Mouse (Mus musculus) left cerebral cortex, postnatal 25 days (tissue): ENCODE results near the gene Jun. TPM values are rescaled to one million over a fixed set of nuclear protein-coding genes. Genes with fewer than 3 reads are reported as not detected.

Source experiments
- DNase-seq, 2 experiments: peaks; one replicate each; pipeline ENCODE4 v3.0.0; 2022; ENCODE audit warnings: low spot score in 2 of 2, mixed read lengths in 1 of 2
- intact Hi-C: fragments of 180-260 bp; cut with DNase I; formaldehyde crosslinking; loops from one replicate; pipeline ENCODE4 v1.15.1; 2025
- total RNA-seq, 2 experiments: library from RNA; stranded (reverse); gene quantifications; 2 replicates each; pipeline ENCODE4 v1.2.3; 2021

Jun gene
- total RNA-seq, 2 experiments from 2014 or later, result 47.0 to 61.4 TPM

DNA sequence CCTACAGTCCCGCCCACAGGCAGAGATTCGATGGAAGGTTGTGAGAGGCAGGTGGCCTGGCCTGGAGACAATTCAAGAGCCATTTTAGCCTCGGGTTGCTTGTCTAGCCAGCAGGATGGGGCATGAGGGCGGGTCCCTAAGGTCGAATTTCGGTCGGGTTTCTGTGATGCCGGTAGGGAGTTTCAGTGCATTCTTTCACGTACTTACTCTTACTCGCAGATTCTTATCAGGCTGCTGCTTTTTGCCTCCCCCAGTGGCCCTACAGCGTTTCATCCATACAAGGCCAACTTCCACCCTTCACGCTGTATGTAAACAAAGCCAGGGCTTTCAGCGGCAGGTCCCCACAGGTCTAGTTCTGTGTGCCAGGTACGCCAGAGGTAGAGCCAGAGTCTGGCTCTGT is 24.3 kb upstream of the Jun start:
- no peak for DNase-seq
- intact Hi-C loops, result no loop called here

DNA sequence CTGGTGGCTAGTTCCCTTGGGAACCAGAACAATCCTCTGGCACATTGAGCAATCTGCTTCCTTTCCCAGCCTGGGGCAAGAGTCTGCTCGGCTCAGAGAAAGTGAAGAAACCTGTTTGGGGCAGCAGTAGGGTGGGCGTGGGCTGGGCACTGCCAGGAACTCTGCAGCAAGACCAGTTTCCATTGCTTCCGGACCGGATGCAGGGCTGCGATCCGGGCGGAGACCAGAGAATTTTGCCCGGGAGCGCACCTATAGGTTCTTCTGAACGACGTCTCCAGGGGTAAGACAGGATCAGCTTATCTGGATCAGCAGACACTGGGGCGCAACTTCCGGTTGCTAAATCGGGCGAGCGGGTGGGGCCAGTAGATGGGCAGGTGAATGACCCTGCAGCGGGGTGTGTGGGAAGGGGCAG is 23.6 kb upstream of the Jun start:
- no peak for DNase-seq
- intact Hi-C loops, result no loop called here

DNA sequence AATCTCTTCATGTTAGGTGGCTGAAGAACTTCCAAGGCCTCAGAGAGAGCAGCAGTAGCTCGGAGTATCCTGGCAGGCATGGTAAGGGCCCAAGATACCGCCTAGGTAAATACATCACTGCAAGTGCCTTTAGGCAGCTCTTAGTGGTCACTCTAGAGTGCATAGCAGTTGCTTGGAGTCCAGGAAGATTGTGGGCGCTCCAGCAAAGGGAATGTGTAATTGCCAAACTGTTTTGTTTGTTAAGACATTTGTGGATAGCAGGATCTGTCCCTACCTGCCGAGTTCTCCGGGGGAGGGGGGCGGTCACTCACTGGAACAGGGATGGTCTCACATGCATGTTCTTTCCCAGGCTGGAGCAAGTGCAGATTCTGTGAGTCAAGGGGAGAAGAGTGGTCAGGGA is 22.3 kb upstream of the Jun start:
- intact Hi-C loops, result no loop called here
- no peak for DNase-seq

DNA sequence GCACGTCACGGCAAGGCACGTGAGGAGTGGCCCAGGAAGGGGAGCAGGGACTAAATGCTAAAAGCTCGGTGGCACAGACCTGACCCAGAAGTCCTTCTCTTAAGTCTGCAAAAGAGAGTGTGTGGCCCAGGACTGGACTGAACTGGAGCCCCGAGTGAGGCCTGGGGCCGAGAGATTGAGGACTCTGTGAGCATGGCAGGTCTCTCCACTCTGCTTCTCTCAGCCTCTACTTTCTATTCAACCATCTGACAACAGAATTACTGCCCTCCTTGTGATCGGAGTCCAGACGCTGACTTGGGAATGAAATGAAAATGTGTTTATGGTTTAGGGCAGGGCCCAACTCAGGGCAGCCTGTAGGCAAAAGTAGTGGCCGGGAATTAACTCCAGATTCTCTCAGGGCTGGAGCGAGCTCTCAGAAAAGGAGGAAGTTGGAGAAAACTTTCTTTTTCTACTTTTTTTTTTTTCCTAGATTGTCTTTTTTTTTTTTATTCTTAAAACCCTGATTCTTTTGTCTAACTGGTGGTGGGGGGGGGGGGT is 21.3 kb upstream of the Jun start:
- intact Hi-C loops, result no loop called here

DNA sequence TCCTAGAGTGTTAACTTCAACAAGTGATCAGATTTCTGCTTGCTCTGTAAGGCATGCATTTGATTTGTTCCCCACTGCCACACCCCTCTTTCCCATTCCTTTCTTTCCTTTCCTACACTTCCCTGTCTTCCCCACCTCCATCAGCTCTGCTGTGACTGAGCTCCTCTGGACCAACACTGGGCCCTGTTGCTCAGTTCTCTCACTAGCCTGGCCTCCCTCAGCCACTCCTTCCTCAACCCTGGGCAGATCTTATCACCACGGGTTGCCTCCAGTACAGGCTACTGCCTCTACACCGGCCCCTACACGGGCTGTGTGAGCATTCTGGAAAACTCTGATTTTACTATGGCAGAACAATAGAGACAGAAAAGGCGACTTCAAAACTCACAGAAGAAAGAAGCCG is 18.4 kb upstream of the Jun start:
- no peak for DNase-seq
- intact Hi-C loops, result no loop called here

More for the DNA sequence above, 21.3 kb upstream of the Jun start:
- no peak for DNase-seq

DNA sequence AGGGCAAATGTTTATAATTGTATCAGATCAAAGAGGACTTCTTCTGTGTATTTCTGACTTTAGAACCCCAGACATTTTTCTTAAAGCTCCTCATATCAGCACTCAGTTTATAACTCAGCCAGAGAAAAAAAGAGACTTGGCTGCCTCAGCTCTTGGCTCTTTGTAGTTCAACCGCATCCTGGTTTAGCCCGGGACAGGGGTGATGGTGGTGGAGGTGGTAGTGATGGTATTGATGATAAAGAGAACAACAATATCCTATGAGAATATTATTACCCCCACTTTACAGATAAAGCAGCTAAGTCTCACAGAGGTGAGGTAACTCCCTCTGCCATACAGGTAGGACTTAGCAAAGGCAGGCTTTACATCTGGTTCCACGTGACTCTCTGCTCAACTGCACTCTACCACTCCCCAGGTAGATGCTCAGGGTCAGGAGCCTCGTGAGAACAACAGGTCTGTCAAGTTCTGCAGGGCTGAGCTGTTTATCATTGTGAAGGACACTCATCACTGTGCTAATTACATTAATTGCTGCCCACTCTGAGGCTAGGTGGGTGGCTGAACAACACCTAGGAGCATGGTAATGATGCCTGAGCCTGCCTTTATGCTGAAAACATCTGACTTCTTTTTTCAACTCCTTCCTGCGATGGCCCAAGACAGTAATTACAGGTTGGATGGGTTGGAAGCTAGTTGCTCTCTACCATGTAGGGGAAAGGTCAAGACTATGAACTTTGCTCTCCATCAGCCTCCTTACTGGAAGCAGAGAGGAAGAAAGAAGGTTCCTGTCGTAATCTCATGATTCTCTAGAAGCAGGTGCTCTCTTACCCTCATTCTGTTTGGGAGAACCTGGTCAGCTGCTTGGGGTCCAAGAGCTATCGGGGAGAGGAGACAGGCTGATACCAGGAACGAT is 16.3 kb upstream of the Jun start:
- no peak for DNase-seq
- intact Hi-C loops, result no loop called here

DNA sequence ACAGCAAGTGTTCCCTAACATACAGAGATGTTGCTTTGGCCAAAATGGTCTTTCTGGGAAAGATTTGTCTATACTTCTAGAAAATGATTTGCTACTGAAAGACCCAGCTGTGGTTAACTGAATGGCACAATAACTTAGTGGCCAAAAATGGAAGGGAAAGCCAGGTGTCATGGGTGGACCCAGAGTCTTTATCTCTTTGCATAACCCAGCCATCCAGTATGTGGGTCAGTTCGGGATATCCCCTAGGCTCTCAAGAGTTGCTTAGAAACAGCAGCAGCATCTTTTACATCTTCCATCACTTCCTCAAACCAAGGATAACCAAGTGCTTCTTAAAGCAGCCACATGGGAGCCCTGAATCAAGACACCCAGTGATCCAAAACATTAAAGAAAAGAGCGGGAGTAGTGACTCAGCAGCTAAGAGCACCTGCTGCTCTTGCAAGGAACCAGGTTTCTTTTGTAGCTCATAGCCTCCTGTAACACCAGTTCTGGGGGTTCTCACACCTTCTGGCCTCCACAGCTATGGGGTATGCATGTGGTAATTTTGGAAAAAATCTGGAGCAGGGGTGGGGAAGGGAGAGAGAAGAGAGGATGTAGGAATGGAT is 11.7 kb upstream of the Jun start:
- no peak for DNase-seq
- intact Hi-C loops, result no loop called here

DNA sequence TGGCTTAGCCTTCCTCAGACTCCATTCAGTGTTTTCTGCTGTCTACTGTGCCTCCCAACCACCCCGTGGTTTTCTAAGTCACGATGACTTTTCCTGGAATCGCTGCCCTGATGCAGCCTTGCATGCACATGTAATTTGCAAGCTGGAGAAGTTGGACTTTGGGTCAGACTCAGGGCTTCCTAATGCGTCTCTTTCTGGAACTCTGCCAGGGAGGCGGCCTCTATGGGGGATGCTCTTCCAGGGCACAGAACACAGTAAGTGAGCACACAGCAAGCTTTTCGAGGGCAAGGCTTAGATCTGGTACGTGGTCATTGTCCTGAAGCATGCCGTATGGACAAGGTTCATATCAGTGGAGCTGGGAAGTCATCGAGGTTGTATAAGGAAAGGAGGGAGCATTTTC is 10.9 kb upstream of the Jun start:
- DNase-seq, result no peak
- intact Hi-C loops, result no loop called here

DNA sequence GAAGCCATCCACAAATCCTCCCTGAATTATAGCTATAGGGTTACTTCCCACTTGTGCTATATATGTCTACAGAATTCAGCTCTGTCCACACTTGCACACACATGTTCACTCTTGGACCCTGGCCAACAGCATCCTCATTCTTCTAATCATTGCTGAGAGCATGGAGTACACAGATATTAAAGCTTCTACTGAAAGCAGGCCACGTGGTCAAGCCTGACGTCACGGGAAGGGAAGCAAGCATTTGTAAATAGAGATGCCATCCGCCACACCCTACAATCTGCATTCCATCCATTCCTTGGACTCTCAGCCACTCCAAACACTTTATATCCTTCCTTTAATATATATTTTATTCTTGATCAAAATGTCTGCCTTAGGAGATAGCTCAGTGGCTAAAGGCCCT is 5.2 kb upstream of the Jun start:
- intact Hi-C loops, result no loop called here
- no peak for DNase-seq

DNA sequence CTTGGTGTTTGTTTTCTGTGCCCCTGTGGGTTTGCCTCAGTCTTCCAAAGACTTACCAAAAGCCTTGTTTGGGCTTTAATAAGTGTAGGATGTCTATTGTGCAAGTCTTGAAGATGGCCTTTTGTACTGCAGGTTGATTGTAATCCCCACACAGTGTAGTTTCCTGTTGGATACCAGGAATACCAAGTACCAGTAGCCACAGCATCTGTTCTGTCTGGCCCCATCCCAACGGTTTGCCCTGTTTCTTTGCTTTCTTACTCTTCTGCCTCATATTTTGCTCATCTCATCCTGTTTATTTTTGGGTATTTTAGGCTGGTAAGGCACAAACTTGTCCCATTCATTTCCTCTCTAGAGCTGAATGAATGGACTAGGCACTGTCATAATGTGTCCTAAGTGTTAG is 3.3 kb upstream of the Jun start:
- intact Hi-C loops, result no loop called here
- no peak for DNase-seq

DNA sequence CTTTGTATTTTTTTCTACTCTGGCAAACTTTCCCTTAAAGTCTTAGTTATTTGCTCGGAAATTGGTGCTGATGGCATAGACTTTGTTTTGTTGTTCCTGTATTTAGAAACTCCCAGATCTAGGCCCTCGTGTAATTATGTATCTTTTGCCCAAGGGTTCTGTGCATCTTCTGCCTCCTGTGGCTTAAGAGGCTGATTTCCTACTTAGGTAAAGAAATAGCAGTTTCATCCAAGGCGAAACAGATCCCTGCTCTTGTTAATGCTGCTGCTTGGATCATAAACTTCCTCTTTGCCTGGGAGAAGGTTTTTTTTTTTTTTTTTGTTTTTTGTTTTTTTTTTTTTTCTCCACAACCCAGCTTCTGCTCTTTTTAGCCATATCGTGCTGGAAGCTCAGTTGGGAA is 2.3 kb upstream of the Jun start:
- no peak for DNase-seq
- intact Hi-C loops, result loop anchor here (5.0 kb wide), 3 partner anchors 248 to 673 kb away; no protein-coding TSS in a partner anchor

DNA sequence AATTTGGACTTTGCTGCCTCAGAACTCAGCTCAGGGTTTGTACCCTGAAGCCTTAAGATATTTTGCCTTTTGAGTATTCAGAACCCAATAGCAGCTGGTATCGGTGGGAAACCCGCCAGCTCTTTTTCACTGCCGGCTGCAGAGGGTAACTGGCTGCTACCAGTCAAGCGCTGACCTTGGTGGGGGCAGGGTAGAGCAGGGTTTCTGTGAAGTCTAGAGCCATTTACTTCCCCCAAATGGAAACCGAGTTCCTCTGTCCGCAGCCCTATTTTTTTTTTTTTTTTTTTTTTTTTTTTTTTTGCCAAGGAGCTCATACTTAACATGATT is 1.7 kb upstream of the Jun start:
- peak; percentile 47 to 59 for DNase-seq
- intact Hi-C loops, result loop anchor here (1.0 to 5.0 kb wide), 8 partner anchors 75 to 871 kb away; partner anchors contain the start of genes Fggy and Mysm1

DNA sequence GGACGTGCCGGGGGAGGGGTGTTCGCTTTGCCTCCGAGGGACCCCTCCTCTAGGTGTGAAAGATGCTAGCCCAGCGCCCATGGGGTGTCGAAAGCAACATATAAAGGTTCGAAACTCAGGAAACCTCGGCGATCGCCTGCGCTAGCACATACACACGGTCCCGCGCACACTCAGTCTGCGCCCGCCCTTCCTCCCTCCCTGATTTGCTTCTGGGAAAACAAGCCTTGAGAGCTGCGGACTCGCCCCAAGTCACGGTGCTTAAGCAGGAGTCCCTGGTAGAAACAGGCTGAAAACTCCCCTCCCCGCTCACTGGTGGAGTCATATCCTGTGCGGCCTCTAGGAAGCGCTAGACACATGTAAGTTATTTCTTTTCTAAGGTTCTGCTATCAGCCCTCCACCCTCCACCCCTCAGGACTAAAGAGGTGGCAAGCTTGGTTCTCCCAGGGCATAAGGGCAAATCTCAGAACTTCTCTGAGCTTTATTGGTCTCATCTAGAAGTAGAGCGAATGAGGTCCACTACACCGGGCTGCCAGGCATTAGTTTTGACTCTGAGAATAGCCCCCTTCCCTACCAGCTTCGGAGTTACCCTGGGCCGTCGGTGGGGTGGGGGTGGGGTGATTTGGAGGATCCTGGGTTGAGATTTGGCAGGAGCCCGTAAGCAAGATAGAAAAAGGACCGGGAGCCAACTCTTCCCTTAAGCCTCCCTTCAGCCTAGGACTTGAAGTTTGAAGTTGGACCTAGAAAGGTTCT is 1.2 kb upstream of the Jun start:
- DNase-seq, result peak; percentile 92 to 98
- intact Hi-C loops, result loop anchor here (1.0 to 5.0 kb wide), 8 partner anchors 74 to 872 kb away; partner anchors contain the start of genes Fggy and Mysm1

DNA sequence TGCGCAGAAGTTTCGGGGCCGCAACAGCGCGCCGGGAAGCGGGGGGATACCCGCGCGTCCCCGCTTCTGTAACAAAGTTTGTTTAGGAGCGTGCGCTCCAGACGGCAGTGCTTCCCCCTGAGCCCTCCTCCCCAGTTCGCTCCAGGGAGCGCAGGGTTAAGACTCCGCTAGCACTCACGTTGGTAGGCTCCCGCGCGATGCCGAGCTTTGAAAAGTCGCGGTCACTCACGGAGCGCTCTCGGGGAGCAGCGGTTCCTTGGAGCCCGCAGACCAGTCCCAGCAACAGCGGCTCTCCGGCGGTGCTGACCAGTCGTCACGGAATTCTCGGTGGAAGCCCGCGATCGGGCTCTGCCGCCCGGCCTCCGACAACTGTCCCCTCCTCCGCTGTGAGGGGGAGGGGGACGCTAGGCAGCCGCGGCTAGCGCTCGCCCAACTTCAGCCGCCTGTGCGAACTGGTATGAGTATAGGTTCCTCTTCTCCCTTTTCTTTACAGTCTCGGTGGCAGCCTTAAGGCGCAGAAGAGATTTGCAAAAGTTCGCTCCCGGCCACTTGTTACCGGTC is 631 bp downstream of the Jun start:
- intact Hi-C loops, result loop anchor here (2.0 to 5.0 kb wide), 4 partner anchors 43 to 676 kb away; no protein-coding TSS in a partner anchor
- peak in 1 of 2 experiments; percentile 70 for DNase-seq

DNA sequence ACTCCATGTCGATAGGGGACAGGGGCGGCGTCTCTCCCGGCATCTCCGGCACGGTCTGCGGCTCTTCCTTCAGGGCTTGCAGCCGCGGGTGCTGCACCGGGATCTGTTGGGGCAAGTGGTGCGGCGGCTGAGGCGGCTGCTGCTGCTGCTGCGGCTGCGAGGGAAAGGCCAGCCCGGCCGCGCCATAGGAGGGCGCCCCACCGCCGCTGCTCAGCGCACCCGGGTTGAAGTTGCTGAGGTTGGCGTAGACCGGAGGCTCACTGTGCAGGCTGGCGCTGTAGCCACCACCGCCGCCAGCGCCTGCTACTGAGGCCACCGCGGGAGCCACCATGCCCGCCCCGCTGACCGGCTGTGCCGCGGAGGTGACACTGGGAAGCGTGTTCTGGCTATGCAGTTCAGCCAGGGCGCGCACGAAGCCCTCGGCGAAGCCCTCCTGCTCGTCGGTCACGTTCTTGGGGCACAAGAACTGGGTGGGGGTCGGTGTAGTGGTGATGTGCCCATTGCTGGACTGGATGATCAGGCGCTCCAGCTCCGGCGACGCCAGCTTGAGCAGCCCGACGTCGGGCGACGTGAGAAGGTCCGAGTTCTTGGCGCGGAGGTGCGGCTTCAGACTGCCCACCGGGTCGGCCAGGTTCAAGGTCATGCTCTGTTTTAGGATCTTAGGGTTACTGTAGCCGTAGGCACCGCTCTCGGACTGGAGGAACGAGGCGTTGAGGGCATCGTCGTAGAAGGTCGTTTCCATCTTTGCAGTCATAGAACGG is 1.3 kb downstream of the Jun start:
- peak; percentile 82 to 87 for DNase-seq
- intact Hi-C loops, result loop anchor here (1.0 to 5.0 kb wide), 5 partner anchors 42 to 822 kb away; no protein-coding TSS in a partner anchor

DNA sequence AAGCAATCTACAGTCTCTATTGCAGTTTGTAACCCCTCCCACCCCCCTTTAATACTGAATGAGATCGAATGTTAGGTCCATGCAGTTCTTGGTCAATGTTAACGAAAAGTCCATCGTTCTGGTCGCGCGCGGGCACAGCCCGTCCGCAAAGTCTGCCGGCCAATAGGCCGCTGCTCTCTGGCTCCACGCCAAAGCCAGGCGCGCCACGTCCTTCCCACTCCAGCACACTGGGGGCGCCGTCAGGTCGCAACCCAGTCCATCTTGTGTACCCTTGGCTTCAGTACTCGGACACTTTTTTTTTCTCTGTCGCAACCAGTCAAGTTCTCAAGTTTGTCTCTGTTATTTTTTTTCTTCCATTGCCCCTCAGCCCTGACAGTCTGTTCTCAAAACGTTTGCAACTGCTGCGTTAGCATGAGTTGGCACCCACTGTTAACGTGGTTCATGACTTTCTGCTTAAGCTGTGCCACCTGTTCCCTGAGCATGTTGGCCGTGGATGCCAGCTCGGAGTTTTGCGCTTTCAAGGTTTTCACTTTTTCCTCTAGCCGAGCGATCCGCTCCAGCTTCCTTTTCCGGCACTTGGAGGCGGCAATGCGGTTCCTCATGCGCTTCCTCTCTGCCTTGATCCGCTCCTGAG is 2.0 kb downstream of the Jun start:
- DNase-seq, result peak; percentile 59 to 72
- intact Hi-C loops, result loop anchor here (1.0 to 5.0 kb wide), 5 partner anchors 41 to 822 kb away; no protein-coding TSS in a partner anchor

DNA sequence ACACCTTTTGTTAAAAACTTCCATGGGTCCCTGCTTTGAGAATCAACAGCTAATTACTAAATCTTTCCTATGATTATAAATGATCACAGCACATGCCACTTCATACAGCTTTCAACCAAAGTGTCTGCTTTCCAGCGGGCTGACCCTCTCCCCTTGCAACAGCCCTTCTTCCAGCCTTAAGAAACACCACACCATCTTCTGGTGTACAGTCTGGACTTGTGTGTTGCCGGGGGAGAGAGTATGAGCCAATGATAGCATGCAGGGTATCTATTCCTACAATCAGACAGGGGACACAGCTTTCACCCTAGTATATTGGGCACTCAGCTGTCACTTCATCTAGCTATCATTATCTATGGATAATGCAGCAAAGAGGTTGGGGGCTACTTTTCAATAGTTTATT is 2.9 kb downstream of the Jun start:
- intact Hi-C loops, result no loop called here
- no peak for DNase-seq

DNA sequence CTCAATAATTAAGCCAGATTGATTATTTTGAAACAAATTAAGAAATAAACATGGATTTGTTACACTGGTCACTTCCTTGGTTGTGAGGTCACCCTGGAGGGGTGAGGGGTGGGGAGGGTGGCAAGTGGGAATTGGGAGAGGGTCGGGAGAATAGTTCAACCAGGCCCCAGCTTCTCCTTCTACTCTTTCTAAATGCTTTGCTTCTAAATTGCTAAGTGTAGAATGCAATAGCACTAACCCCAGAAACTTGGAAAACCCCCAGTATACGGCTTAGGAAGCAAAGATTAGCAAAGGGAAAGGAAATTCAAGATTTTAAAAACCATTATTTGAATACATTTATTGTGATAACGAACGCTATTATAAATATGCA is 3.3 kb downstream of the Jun start:
- intact Hi-C loops, result no loop called here
- no peak for DNase-seq
